Mouse (Mus musculus): Measurements from ENCODE around the gene Slc22a23.

Gene Slc22a23

GRCm38 (mm10) chr13:34272275-34273054 is 72.5 kb downstream of the Slc22a23 start:
- DNase-seq (ENCODE audit: inconsistent age in 2 of 2, low spot score in 1 of 2): peak in 1 of 2 experiments; percentile 40

GRCm38 (mm10) chr13:34271665-34272064 is 73.3 kb downstream of the Slc22a23 start:
- no peak for DNase-seq (ENCODE audit: inconsistent age in 2 of 2, low spot score in 1 of 2)

GRCm38 (mm10) chr13:34270886-34271602 is 73.9 kb downstream of the Slc22a23 start:
- no peak for DNase-seq (ENCODE audit: inconsistent age in 2 of 2, low spot score in 1 of 2)

GRCm38 (mm10) chr13:34269376-34269991 is 75.5 kb downstream of the Slc22a23 start:
- DNase-seq (ENCODE audit: inconsistent age in 2 of 2, low spot score in 1 of 2): no peak

- DNase-seq (ENCODE audit: inconsistent age in 2 of 2, low spot score in 1 of 2): no peak
Observed at GRCm38 (mm10) chr13:34266942-34267660, 77.9 kb downstream of the Slc22a23 start.

GRCm38 (mm10) chr13:34266067-34266466 is 78.9 kb downstream of the Slc22a23 start:
- DNase-seq (ENCODE audit: inconsistent age in 2 of 2, low spot score in 1 of 2): no peak

GRCm38 (mm10) chr13:34265576-34265975 is 79.4 kb downstream of the Slc22a23 start:
- DNase-seq (ENCODE audit: inconsistent age in 2 of 2, low spot score in 1 of 2): no peak

- no peak for DNase-seq (ENCODE audit: inconsistent age in 2 of 2, low spot score in 1 of 2)
Observed at GRCm38 (mm10) chr13:34265022-34265565, 79.9 kb downstream of the Slc22a23 start.

- DNase-seq (ENCODE audit: inconsistent age in 2 of 2, low spot score in 1 of 2): no peak
Observed at GRCm38 (mm10) chr13:34264508-34264907, 80.5 kb downstream of the Slc22a23 start.

GRCm38 (mm10) chr13:34258765-34259164 is 86.2 kb downstream of the Slc22a23 start:
- no peak for DNase-seq (ENCODE audit: inconsistent age in 2 of 2, low spot score in 1 of 2)

- DNase-seq (ENCODE audit: inconsistent age in 2 of 2, low spot score in 1 of 2): no peak
Observed at GRCm38 (mm10) chr13:34257177-34257576, 87.8 kb downstream of the Slc22a23 start.

- DNase-seq (ENCODE audit: inconsistent age in 2 of 2, low spot score in 1 of 2): no peak
Observed at GRCm38 (mm10) chr13:34256676-34257075, 88.3 kb downstream of the Slc22a23 start.

GRCm38 (mm10) chr13:34255297-34255696 is 89.7 kb downstream of the Slc22a23 start:
- DNase-seq (ENCODE audit: inconsistent age in 2 of 2, low spot score in 1 of 2): no peak

- DNase-seq (ENCODE audit: inconsistent age in 2 of 2, low spot score in 1 of 2): peak; percentile 7 to 33
Observed at GRCm38 (mm10) chr13:34254691-34255090, 90.3 kb downstream of the Slc22a23 start.

- no peak for DNase-seq (ENCODE audit: inconsistent age in 2 of 2, low spot score in 1 of 2)
Observed at GRCm38 (mm10) chr13:34253736-34254135, 91.2 kb downstream of the Slc22a23 start.

- peak in 1 of 2 experiments; percentile 64 for DNase-seq (ENCODE audit: inconsistent age in 2 of 2, low spot score in 1 of 2)
Observed at GRCm38 (mm10) chr13:34248941-34249920, 95.8 kb downstream of the Slc22a23 start.

- DNase-seq (ENCODE audit: inconsistent age in 2 of 2, low spot score in 1 of 2): no peak
Observed at GRCm38 (mm10) chr13:34248107-34248506, 96.9 kb downstream of the Slc22a23 start.

GRCm38 (mm10) chr13:34246821-34247220 is 98.2 kb downstream of the Slc22a23 start:
- DNase-seq (ENCODE audit: inconsistent age in 2 of 2, low spot score in 1 of 2): no peak

GRCm38 (mm10) chr13:34245216-34245615 is 99.8 kb downstream of the Slc22a23 start:
- no peak for DNase-seq (ENCODE audit: inconsistent age in 2 of 2, low spot score in 1 of 2)

- no peak for DNase-seq (ENCODE audit: inconsistent age in 2 of 2, low spot score in 1 of 2)
Observed at GRCm38 (mm10) chr13:34244186-34244585, 100.8 kb downstream of the Slc22a23 start.

Measured in adrenal gland, adult (tissue).